Mouse (Mus musculus) brown adipose tissue, adult 24 weeks (tissue): ENCODE data around the gene Arhgap21. TPM values are rescaled to one million over a fixed set of nuclear protein-coding genes. Genes with fewer than 3 reads are reported as not detected.

Experiments used
- H3K27ac ChIP-seq: fragments of 200-500 bp; replicated peaks from 2 replicates; pipeline ENCODE4 v1.5.1; 2012; ENCODE audit warnings: low read depth, mild to moderate bottlenecking, low read length
- H3K4me1 ChIP-seq: fragments of 200-500 bp; 2 replicates; pipeline ENCODE4 v1.6.1; 2012; ENCODE audit warnings: low read length, mixed read lengths; ENCODE audit not compliant: control insufficient read depth, insufficient read depth, insufficient read length
- H3K4me3 ChIP-seq: fragments of 200-500 bp; 2 replicates; pipeline ENCODE4 v1.5.1; 2012; ENCODE audit warnings: low read depth, mild to moderate bottlenecking, low read length, moderate library complexity; ENCODE audit not compliant: insufficient read depth
- polyA plus RNA-seq: library from polyadenylated mRNA; stranded (reverse); fragments of >200 nt; gene quantifications from 2 replicates; pipeline ENCODE4 v1.2.4, GENCODE M21; 2012; ENCODE audit not compliant: missing spikeins, insufficient read depth, insufficient read length

The Arhgap21 gene
- 17.9 and 27.0 TPM in 2 replicates for polyA plus RNA-seq

DNA sequence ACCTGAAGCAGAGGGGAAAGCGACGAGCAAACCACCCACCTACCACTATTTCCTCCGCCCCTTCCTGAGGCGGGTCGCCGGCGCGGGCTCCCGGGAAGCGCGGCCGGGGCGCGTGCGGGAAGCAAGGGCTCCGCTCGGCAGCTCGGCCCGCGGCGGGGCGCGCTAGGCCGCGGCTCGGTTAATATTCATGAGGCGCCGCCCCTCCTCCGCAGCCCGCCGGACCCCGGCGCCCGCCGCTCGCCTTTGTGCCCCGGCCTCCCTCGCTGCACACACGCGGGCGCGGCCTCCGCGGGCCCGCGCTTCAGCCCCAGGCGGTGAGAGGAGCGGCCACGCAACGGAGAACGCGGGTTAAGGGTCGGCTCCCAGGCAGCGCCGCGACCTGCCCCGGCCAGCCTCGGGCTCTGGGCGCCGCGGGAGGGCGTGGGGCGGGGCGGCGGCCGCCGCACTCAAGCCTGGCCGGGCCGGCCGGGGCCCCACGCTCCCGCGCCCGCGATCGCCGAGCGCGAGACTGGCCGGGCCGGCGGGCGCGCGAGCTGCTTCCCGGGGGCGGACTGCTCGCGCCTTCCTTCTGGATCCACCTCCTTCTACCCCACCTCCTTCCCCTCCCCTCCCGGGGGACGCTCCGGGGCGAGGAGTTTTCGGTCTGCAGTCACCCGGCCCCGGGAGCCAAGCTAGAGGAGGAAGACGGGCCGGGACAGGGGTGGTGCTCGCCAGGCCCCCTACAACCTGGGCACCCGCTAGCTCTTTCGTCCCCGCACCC, at the start of gene Arhgap21:
Gene Arhgap21 (minus strand): TSS at position 441 of the 760 bp plus-strand sequence.
- Histone ChIP-seq H3K4me1 (peaks cover 8% of the 10 kb centered on the region), H3K4me3 (peak within 1 kb of the TSS; percentile 79), H3K27ac (peak within 1 kb of the TSS; percentile 72)

DNA sequence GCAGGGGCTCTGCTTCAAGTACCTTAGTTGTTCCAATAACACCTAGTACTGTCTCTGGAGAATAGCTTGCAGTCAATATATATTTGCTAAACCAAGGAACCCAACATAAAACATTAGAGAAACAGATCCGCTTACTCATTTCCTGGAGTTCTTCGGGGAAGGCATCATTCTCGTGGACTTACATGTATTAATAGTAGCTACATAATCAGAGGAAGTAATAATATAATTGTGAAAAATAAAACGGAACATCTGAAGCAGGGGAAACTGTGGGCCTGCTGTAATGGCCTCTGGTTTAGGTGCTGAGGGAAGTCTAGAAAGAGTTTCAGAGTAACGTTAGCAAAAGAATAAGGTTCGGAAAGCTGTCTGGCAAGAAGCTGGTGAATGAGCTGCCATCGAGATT, 47.9 kb upstream of the Arhgap21 start:
- Histone ChIP-seq H3K4me1 (peaks cover 2% of the 10 kb centered on the region; the same call in 1 of the 2 replicates), H3K27ac (no peak overlapping the region), H3K4me3 (no peak overlapping the region)

DNA sequence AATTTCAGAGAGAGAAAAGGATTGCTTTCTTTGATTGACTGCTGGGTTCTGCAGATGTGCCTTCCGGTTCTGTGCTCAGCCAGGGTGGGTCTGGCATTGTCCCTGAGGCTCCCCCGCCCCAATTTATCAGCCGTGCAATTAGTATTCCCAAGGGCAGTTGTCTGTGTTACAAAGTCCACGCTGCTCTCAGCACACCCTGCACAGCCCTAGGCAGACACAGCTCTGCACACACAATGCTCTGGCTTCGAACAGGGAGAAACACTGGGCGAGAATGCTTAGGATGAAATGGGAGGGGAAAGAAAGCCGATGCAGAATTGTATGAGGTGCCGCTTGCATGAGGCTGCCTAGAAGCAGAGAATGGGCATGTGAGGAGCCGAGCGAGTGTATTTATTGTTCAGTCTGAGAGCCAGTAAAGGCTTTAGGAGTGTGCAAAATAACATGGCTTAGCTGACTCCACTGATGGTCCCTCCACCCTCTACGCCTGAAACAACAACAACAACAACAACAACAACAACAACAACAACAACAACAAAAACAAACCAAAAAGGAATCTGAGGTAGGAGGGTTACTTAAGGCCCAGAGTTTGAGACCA, 42.2 kb upstream of the Arhgap21 start:
- no peak overlapping the region for H3K27ac ChIP-seq
- H3K4me1 ChIP-seq = peaks cover under 1% of the 10 kb centered on the region; the same call in 1 of the 2 replicates
- no peak overlapping the region for H3K4me3 ChIP-seq

DNA sequence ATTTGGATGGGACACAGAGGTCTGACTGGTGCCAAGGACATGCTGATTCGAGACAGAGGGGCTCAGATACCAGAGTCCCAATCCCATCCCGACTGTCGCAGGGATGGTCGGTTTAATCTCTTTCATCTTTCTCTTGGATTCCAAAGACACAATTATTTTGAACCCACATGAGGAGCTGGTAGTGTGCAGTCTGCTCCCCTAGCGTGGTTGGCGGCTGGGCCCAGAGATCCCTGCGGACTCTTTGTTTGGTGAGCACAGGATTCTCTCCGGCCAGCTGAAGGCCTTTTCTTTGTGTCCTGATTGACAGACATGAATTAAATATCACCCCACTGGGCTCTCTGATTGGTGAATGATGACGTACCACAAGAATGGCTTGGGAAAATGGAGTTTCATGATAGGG, 41.5 kb upstream of the Arhgap21 start:
- Histone ChIP-seq H3K27ac (no peak overlapping the region), H3K4me1 (no peaks in the 10 kb centered on the region), H3K4me3 (no peak overlapping the region)

DNA sequence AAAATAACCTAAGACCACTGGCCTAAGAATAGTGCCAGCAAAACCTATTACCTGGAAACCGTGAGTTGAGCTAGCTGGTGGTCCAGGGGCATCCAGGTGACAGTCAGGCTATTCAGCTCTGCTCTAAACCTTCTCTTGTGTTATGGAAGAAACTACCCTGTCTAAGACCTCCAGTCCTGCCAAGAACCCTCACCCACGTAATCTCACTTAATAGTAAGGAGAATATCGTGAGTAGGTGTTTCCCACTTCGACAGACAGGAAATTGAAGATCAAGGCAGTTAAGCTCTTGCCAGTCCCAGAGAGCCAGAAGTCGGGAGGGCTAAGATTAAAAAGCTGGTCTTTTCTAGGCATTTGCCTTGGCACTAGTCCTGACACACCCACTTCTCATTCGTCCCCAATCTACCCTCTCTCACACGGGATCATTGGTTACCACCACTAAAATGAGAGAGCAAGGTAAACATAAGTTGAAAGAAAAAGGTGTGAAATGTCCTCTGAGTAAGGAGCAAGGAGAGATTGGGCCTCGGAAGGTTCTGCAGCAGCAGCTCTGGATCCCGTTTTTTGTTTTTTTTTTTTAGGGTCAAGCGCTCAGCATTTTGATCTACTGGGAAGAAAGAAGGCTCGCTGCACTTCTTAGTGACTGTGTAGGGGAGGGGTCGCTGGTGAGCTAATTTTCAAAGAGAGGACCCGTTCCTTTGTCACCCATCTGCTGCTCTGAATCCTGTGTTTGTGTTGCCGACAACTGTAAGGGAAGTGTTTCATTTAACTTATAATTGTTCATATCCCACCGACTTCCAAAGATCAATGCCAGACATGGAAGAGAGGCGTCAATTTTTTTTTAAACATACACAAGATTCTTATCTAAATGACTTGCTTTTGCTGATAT, 40.8 kb upstream of the Arhgap21 start:
- no peak overlapping the region for H3K27ac ChIP-seq
- no peaks in the 10 kb centered on the region for H3K4me1 ChIP-seq

DNA sequence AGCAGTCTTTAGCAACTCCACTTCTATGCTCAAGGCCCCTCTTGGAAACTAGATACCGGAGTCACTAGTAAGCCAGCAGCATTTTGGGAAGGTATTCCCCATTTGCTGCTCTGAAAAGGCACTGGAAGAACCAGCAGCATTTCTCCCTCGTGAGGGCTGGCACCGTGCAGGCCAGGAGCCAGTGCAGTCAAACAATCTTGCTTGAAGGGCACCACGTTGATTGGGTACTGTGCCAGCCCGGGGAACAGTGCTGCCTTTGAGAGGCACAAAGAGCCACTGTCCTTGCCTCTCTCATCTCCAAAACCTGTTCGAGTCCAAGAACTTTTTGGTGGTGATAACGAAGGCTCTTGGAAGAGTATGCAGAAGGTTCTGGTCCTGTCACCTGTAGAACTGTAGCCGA, 33.9 kb upstream of the Arhgap21 start:
- no peak overlapping the region for H3K27ac ChIP-seq
- no peaks in the 10 kb centered on the region for H3K4me1 ChIP-seq
- H3K4me3 ChIP-seq = no peak overlapping the region

More for the DNA sequence above, 40.8 kb upstream of the Arhgap21 start:
- no peak overlapping the region for H3K4me3 ChIP-seq

DNA sequence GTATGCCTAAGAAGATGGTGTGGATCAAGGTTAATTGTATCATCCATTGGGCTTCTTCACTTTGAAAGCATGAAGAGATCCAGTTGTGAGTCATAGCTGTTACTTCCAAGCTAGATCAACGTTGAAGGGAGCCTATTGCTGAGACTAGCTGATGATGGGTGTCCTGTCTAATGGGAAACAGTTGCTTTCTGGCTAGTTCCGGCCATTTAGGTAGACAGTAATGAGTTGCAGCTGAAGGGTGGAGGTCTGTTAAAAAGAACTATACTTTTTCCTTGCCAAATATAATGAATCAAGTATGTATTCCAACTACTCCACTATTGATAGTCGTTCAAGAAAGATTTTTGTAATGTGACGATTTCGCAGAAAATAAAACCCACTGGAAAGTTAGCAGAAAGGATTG, 32.5 kb upstream of the Arhgap21 start:
- Histone ChIP-seq H3K4me1 (no peaks in the 10 kb centered on the region), H3K4me3 (no peak overlapping the region), H3K27ac (no peak overlapping the region)

DNA sequence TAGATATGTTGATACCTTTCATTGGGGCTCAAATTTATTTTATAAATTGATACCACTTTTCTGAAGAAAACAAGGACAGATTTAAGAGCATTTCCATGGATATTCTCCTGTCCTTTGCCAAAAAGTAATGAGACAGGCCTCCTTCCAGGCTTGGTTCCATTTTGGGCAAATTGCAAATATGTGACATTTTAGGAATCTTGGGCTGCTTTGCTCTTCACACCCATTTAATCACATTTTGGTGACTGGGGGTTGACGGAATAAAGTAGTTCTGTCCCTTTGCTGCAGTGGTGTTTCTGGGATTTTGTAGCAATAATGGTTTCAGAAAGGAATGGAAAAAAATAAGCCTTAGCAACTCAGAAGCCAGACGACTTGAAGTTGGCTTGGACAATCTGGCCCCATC, 26.9 kb upstream of the Arhgap21 start:
- H3K4me3 ChIP-seq = no peak overlapping the region
- H3K27ac ChIP-seq = no peak overlapping the region
- H3K4me1 ChIP-seq = no peaks in the 10 kb centered on the region

DNA sequence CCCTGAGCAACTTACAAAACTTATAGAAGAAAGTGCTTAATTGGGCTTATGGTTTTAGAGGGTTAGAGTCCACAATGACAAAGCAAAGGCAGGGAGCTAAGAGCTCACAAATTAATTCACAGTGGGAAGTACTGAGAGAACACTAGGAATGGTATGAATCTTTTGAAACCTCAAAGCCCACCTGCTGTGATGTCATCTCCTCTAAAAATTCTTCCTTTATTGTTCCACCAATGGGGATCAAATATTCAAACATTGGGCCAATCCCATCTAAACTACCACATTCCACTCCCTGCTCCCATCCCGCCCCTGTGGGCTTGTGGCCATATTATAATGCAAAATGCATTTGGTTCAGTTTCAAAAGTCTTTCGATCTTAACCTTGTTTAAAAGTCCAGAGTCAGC, 22.8 kb upstream of the Arhgap21 start:
- Histone ChIP-seq H3K4me3 (no peak overlapping the region), H3K4me1 (no peaks in the 10 kb centered on the region), H3K27ac (no peak overlapping the region)

DNA sequence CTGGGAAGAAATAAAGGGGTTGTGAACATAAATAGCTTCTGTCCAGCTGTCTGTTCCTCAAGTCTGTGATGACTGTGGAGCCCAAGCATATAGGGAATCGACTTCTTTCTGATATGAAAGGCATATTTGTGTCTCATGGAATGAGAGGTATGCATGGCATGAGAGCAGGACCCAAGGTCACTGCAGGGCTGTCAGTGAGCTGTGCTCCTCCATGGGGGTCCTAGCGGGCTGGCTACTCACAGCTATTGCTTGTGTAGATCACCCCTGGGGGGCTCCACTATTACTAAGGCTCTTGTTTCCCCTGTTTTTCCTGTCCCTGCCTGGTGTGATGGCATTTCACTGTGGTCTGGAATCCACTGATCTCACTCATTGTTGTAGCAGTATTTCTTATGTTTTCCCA, 22.2 kb upstream of the Arhgap21 start:
- Histone ChIP-seq H3K4me3 (no peak overlapping the region), H3K27ac (no peak overlapping the region), H3K4me1 (no peaks in the 10 kb centered on the region)

DNA sequence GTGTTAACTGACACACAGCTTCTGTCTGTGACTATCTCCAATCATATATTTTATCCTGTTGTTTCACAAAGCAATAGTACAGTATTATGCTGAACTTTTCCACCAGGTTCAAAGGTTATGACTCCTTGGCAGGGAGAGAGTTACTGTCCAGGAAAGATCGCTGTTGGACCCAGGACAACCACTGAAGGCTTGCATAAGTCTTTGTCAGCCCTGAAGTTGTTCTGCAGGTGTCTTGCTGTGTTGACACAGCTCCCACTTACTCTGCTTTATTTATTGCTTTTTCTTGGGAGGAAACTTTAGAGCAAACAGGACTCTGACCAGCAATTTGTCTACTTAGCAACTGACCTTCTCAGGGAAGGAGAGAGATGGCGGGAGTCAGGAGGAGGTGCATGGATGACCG, 21.4 kb upstream of the Arhgap21 start:
- H3K4me3 ChIP-seq = no peak overlapping the region
- H3K4me1 ChIP-seq = no peaks in the 10 kb centered on the region
- no peak overlapping the region for H3K27ac ChIP-seq

DNA sequence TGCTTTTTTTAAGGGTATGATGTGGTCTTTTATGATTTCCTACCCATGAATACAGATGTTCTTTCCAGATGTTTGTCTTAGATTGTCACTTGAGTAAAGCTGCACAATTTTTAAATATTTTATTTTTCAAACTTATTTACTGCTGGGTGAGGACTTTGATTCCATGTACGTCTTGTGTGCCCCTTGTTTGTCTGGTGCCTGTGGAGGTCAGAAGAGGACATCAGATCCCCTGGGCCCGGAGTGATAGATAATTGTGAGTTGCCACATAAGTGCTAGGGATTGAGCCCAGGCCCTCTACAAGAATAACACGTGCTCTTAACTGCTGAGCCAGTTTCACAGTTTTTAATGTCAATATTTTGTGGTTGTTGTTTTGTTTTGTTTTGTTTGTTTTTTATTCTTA, 19.1 kb upstream of the Arhgap21 start:
- Histone ChIP-seq H3K4me1 (no peaks in the 10 kb centered on the region), H3K27ac (no peak overlapping the region), H3K4me3 (no peak overlapping the region)

DNA sequence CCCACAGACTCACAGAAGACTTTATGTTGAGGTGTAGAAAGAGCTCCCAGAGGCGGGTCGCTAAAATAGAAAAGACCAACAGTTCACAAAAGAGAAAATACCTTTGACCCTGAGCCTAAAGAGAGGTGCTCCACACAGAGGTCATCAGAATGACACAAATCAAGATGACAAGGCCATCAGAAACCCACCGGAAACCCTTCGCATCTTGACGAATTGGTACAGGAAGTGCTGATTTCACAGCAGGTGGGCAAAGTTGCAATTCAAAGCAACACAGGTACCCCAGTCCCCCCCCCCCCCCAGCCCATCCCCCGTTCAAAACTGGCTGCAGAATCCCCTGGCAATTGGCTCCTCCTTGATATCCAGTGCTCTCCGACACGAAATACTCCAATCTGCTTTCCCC, 10.0 kb upstream of the Arhgap21 start:
- H3K4me1 ChIP-seq = no peaks in the 10 kb centered on the region

DNA sequence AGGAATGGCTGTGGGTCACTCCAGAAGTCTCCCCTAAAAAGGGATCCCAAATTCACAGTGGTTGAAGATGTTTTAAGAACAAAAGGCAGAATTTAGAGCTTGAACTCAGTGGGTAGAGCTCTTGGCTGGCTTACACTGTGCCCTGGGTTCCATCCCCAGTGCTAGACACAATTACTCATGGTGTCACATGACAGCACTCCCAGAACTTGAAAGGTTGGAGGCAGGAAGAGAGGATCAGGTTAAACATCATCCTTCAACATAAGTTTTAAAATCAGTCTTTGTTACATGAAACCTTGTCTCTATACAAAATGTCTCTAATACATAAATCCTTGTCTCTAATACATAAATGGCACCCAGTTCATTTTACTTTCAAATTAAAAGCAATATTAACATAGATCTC, 8.4 kb upstream of the Arhgap21 start:
- H3K27ac ChIP-seq = no peak overlapping the region
- H3K4me1 ChIP-seq = no peaks in the 10 kb centered on the region
- H3K4me3 ChIP-seq = no peak overlapping the region

More for the DNA sequence above, 10.0 kb upstream of the Arhgap21 start:
- H3K27ac ChIP-seq = no peak overlapping the region
- no peak overlapping the region for H3K4me3 ChIP-seq

DNA sequence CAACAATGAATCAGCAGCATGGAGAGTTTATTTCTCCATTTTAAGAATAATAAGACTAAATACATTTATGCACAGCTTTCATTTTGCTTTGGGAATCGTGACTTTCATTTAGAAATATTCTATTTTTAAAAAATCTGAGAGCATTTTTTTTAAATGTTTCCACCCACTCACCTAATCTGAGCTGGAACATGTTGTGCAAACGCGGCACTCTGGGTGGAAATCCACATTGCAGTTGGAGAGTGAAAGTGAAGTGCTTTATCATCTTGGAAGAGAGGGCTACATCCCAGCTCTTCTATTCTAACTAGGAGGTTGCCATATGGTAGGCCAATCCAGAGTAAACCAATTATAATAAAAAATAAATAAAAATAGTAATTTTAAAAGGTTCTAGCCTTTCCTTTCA, 4.8 kb upstream of the Arhgap21 start:
- H3K4me3 ChIP-seq = no peak overlapping the region
- no peak overlapping the region for H3K27ac ChIP-seq

More for the DNA sequence above, 4.8 kb upstream of the Arhgap21 start:
- H3K4me1 ChIP-seq = no peaks in the 10 kb centered on the region
